ENCODE assay signal across 9 mouse cellular contexts in the genomic region with DNA sequence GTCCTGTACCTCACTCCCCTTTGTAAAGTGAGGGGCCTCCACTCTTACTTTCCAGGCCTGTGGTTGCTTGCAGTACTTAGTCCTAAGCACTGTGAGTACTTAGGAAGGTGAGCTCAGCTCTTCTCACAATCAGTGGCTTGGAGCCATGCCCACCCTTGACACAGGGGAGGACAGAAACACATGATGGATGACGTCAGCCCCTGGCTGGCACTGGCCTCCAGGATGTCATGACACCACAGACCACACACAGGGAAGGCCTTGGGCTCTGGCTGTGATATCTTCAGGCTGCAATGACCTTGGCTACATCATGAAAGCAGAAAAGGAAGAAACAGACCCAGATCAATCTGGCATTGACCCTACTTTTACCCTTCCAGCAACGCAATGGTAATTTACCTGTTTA.
A peak's percentile ranks its signal among the peaks of the same experiment; 100 is the strongest.
DNase-seq lines count a peak whose midpoint lies in the region; ATAC-seq and TF ChIP-seq lines count a peak whose summit lies in the region.
"Had no signal": no experiment of that assay in that cellular context is flagged by ENCODE, and none has a peak within 500 bp of the region (broad histone marks: within the 10 kb centered on the region; RNA-seq: fewer than 3 reads in every experiment).

No protein-coding gene starts in this region.

- no peaks in the 10 kb centered on the region for H3K27me3 ChIP-seq in forebrain, embryonic 14.5 days (replicated peaks; ENCODE audit: control insufficient read depth, insufficient read depth, low read length)
- no peaks in the 10 kb centered on the region for H3K27me3 ChIP-seq in forebrain, embryonic 12.5 days
- no peaks in the 10 kb centered on the region for H3K27me3 ChIP-seq in lung, postnatal 0 days (replicated peaks; ENCODE audit: insufficient read depth, low read length)
- no peaks in the 10 kb centered on the region for H3K27me3 ChIP-seq in forebrain, embryonic 10.5 days (ENCODE audit: poor library complexity, severe bottlenecking)

- no peaks in the 10 kb centered on the region for H3K9me3 ChIP-seq in forebrain, embryonic 14.5 days (replicated peaks; ENCODE audit: control insufficient read depth, low read length)
- H3K9me3 ChIP-seq in forebrain, embryonic 12.5 days: no peaks in the 10 kb centered on the region
- H3K9me3 ChIP-seq in lung, postnatal 0 days (ENCODE audit: low read length): no peaks in the 10 kb centered on the region
- H3K9me3 ChIP-seq in forebrain, embryonic 10.5 days: no peaks in the 10 kb centered on the region
- H3K9me3 ChIP-seq: embryonic facial prominence, embryonic 10.5 days had no signal

- H3K4me3 ChIP-seq in forebrain, embryonic 14.5 days (ENCODE audit: low read depth, low read length): no peak overlapping the region
- H3K4me3 ChIP-seq in forebrain, embryonic 12.5 days (replicated peaks): no peak overlapping the region
- no peak overlapping the region for H3K4me3 ChIP-seq in lung, postnatal 0 days (ENCODE audit: low read depth, low read length)
- no peak overlapping the region for H3K4me3 ChIP-seq in forebrain, embryonic 10.5 days
- H3K4me3 ChIP-seq: embryonic facial prominence, embryonic 10.5 days had no signal

- peak; percentile 45 for DNase-seq in forebrain, embryonic 14.5 days (ENCODE audit: low spot score)
- DNase-seq in MN1 (ENCODE audit: low spot score): peak; percentile 84
- DNase-seq in cerebellum, postnatal 10 days: peak; percentile 63 to 68
- peak; percentile 71 for DNase-seq in lung, postnatal 0 days (ENCODE audit: low spot score)
- no peak for DNase-seq in frontal cortex, postnatal 36 days (ENCODE audit: low spot score in 2 of 2)
- no peak for DNase-seq in forebrain, embryonic 10.5 days (ENCODE audit: extremely low spot score, low spot score)

- no peaks in the 10 kb centered on the region for H3K36me3 ChIP-seq in forebrain, embryonic 14.5 days (ENCODE audit: control insufficient read depth, insufficient read depth, low read length)
- H3K36me3 ChIP-seq in forebrain, embryonic 12.5 days (replicated peaks): no peaks in the 10 kb centered on the region
- no peaks in the 10 kb centered on the region for H3K36me3 ChIP-seq in lung, postnatal 0 days (ENCODE audit: insufficient read depth, low read length)
- no peaks in the 10 kb centered on the region for H3K36me3 ChIP-seq in forebrain, embryonic 10.5 days (replicated peaks)
- H3K36me3 ChIP-seq: embryonic facial prominence, embryonic 10.5 days had no signal

- H3K9ac ChIP-seq in forebrain, embryonic 14.5 days (ENCODE audit: low read length): no peak overlapping the region
- H3K9ac ChIP-seq in forebrain, embryonic 12.5 days: no peak overlapping the region
- H3K9ac ChIP-seq in lung, postnatal 0 days (replicated peaks; ENCODE audit: low read depth): no peak overlapping the region

- WGBS in forebrain, embryonic 14.5 days: 47% methylated on average over 2 of the region's 2 CpGs
- WGBS in forebrain, embryonic 12.5 days: 72% methylated on average over 2 of the region's 2 CpGs
- WGBS in lung, postnatal 0 days: 30% methylated on average over 2 of the region's 2 CpGs
- 65% methylated on average over 2 of the region's 2 CpGs for WGBS in forebrain, embryonic 10.5 days

- ATAC-seq in forebrain, embryonic 14.5 days: no peak
- ATAC-seq in forebrain, embryonic 12.5 days (ENCODE audit: low FRiP score): no peak
- ATAC-seq in lung, postnatal 0 days: peak; percentile 67
- no peak for ATAC-seq in erythroblast, adult 5-6 weeks (replicated peaks; ENCODE audit: low FRiP score, poor library complexity, severe bottlenecking)

- no peak overlapping the region for H3K27ac ChIP-seq in forebrain, embryonic 14.5 days (ENCODE audit: low read depth, low read length)
- H3K27ac ChIP-seq in forebrain, embryonic 12.5 days: no peak overlapping the region
- H3K27ac ChIP-seq in lung, postnatal 0 days (ENCODE audit: low read length): no peak overlapping the region
- no peak overlapping the region for H3K27ac ChIP-seq in forebrain, embryonic 10.5 days

- TF ChIP-seq CTCF in lung, postnatal 0 days (IDR thresholded peaks at IDR 0.05): no peak

- TF ChIP-seq EP300 in lung, postnatal 0 days (IDR thresholded peaks at IDR 0.05): 0 out of 2 replicates have a peak, but pooled peaks have one; percentile 8

- peaks cover 13% of the 10 kb centered on the region; the same call in 1 of the 2 replicates for H3K4me1 ChIP-seq in forebrain, embryonic 14.5 days (ENCODE audit: control insufficient read depth, insufficient read depth, low read length)
- peaks cover 19% of the 10 kb centered on the region for H3K4me1 ChIP-seq in forebrain, embryonic 12.5 days
- H3K4me1 ChIP-seq in lung, postnatal 0 days (ENCODE audit: insufficient read depth, low read depth, low read length): peaks cover 15% of the 10 kb centered on the region; the same call in 1 of the 2 replicates
- peaks cover 54% of the 10 kb centered on the region for H3K4me1 ChIP-seq in forebrain, embryonic 10.5 days

- H3K4me2 ChIP-seq in forebrain, embryonic 14.5 days (ENCODE audit: low read length): no peak overlapping the region
- no peak overlapping the region for H3K4me2 ChIP-seq in forebrain, embryonic 12.5 days
- no peak overlapping the region for H3K4me2 ChIP-seq in lung, postnatal 0 days (replicated peaks; ENCODE audit: low read depth, low read length)

Comparison
In these comparisons a context has a peak if more than half of its experiments do, and no peak if none do; other contexts are left out.
1. DNase-seq: peak in forebrain, embryonic 14.5 days (single experiment), MN1 (single experiment), cerebellum, postnatal 10 days (2 of 2) and lung, postnatal 0 days (single experiment); none in frontal cortex, postnatal 36 days (0 of 2) and forebrain, embryonic 10.5 days (single experiment).